Mouse (Mus musculus) common myeloid progenitor, adult 5-6 weeks (primary cell): ENCODE results near the gene Dspp. TPM values are rescaled to one million over a fixed set of nuclear protein-coding genes. Genes with fewer than 3 reads are reported as not detected.

Source experiments
- ATAC-seq: replicated peaks from 2 replicates; pipeline ENCODE4 v1.8.0; 2016; ENCODE audit warnings: low read depth, mild to moderate bottlenecking, moderate TSS enrichment, inconsistent platforms; ENCODE audit not compliant: poor library complexity, severe bottlenecking
- total RNA-seq: library from RNA; stranded (forward); fragments of 200-1000, 187-1606 nt; gene quantifications from 2 replicates; pipeline ENCODE4 v1.2.3, GENCODE M21; 2017

Gene Dspp
- total RNA-seq, 1 experiment from 2014 or later, result not detected

DNA sequence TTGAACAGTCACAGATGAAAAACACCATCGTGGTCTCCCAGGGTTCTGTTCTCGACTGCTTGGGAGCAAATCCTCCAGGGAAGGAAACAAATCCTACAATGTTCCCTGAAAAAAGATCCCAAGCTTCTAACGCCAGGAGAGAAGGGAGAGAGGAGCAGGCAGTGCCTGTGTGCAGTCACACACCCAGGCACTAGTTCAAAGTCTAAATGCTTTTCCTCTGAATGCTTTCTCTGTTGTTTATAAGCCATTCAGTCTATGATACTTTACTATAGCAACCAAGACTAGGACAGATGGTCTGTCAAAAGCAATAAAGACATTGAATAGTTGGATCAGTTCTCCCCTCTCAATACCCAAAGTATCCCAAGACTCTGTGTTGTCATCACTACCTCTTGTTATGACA lies 16.8 kb downstream of the Dspp start:
- no peak for ATAC-seq

DNA sequence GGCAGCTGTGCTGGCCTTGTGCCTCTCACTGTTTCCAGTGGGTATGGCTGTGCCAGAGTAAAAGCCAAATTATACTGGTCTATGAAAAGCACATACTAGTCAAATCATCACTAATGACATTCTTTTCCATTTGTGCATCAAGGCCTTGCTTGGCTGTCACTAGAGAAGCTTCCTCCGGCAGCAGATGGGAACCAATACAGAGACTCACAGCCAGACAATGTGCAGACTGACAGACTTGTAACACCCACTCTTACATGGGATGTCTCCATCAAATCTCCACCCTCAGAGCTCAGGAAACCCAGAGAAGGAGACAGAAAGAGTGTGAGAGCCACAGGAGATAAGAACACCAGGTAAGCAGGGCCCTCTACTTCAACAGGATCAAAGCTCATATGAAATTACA lies 24.6 kb downstream of the Dspp start:
- no peak for ATAC-seq

DNA sequence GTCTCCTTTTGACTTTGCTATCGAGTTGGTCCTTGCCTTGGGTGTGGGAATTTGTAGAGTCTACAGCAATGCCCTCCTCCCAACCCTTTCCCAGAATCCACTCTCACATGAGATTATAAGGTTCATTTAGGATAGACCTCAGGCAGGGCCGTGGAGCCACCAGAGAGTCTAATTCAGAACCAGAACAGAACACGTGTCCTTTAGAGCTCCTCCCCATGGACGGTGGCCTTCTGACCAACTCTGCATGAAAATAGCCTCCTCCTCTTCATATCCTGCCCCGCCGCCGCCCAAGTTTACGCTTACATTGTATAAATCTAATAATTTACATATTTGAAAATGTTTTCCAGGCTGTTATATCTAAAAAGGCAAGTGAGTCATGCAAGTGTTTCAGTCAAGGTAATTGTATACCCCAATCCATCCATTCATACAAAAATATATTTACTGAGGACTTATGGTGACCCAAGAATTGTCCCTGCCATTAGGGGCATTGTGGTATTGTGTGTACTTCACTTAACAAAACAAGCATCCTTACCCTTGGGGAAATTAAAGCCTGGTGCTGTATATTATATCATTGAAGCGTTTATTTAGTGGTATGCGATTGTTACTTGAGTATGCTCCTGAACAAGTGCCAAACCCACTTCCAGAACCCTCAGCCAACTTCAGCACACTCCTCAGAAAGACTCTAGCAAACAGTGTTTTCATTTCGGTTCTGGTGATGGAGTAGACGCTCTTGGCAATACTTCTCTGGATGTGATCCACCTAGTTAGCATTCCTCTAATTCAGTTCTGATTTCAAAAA lies 30.8 kb downstream of the Dspp start:
- ATAC-seq, result no peak

DNA sequence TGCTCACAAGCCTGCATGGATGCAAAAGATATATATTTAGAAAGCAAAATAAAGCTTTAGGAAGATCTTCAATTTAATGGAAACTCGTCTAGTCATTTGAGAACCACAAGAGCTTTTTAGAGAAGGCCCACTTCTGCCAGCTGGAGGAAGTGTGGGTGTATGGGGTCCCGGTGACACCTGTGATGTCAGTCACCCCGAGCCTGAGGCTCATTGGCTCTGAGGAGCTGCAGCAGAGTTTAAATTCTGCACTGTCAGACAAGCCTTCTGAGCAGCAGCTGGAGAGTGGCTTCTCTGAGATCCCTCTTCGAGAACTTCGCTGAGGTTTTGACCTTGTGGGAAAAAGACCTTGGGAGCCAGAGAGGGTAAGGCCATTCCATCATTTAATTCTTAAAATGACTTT lies 31.8 kb downstream of the Dspp start, which contains the start of gene Dmp1:
Gene Dmp1, plus strand, starts transcription at position 263 of the 400 bp plus-strand sequence.
- no peak for ATAC-seq

DNA sequence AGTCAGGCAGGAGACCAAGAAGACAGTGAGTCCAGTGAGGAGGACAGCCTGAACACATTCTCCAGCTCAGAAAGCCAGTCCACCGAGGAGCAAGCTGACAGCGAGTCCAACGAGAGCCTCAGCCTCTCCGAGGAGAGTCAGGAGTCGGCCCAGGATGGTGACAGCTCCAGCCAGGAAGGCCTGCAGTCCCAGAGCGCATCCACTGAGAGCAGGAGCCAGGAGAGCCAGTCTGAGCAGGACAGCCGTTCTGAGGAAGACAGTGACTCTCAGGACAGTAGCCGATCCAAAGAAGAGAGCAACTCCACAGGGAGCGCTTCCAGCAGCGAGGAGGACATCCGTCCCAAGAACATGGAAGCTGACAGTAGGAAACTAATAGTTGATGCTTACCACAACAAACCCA lies 42.0 kb downstream of the Dspp start:
- no peak for ATAC-seq

DNA sequence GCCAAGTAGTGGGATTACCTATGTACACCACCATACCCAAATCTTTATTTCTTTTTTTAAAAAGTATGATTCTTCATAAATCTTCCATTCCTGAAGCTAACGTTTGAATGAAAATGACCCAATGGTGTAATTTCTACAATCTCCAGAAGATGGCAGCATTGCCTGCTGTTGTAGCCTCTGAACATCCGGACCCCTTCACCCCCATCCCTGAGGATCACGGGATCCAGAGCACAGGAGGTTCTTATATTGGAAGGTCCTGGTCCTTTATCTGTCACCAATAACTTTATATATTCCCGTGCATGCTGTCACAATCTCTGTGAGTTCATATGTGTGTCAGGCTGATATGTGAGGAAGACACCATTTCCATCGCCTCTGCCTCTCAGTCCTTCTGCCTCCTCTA lies 48.4 kb downstream of the Dspp start:
- peak; percentile 47; the same call in 1 of the 2 replicates for ATAC-seq

DNA sequence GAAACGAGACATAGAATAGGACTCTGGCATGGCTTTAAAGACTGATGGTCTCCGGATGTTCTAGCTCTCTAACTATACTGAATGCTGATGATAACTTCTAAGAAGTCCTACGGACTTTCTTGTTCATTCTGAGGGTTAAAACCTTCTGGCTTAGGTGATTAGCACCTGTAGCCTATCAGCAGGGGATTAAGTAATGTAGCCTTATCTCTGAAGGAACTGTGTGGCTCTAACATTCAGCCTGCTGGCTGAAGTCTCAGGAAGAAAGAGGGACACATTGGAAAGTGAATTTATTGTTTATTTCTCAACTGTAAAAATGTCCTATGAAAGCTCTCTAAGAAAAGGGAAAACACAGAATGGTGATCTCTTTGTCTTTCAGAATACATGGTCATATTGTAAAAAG lies 53.8 kb downstream of the Dspp start:
- ATAC-seq, result no peak

DNA sequence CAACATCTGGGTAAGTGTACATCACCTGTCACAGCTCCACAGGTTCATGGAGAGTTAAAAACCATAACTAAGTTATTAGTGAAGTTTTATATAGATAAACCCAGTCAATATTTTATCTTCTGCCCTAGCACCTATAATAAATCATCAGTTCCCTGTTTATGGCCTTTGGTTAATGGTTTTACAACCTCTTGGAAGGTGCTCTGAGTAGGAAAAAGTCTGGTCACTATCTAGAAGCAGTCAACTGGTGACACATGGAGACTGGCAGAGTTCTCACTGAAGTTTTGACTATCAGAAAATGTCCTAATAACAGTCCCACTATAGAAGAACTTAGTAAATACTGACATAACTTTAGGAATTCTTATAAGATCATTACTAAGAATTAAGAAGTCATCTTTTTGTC lies 54.2 kb downstream of the Dspp start:
- no peak for ATAC-seq

DNA sequence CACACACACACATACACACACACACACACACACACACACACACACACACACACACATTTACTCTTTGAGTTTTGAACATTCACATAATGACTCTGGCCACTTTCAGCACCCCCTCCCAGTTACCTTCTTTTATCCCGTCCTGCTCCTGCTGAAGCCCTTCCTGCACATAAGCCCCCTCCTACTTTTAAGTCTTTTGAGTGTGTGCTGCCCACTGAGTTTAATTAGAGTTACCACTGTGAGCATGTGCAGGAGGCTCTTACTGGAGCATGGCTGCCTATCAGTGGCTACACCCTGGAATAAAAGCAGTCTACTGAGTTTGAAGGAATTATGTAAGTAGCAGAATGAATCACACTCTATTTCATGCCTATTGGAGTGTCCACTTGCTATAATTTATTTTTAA lies 58.0 kb downstream of the Dspp start:
- ATAC-seq, result no peak

Other genes starting within 250 kb of the Dspp start
- gene Hsd17b13, start 193.3 kb upstream of the Dspp start, total RNA-seq, result not detected in 2 replicates
- gene Hsd17b11, start 148.8 kb upstream of the Dspp start, total RNA-seq, result 40.1 and 54.7 TPM in 2 replicates
- 62.6 and 65.2 TPM in 2 replicates for gene Nudt9, start 124.4 kb upstream of the Dspp start, total RNA-seq
- gene Gm17660, start 93.1 kb upstream of the Dspp start, total RNA-seq, result not detected in 2 replicates
- not detected in 2 replicates for gene Sparcl1, start 57.0 kb upstream of the Dspp start, total RNA-seq
- gene Dmp1, start 31.9 kb downstream of the Dspp start, total RNA-seq, result not detected in 2 replicates
- 0.15 TPM in 1 of 2 replicates, not detected in the other for gene Ibsp, start 128.5 kb downstream of the Dspp start, total RNA-seq
- not detected in 2 replicates for gene Mepe, start 154.6 kb downstream of the Dspp start, total RNA-seq